Mouse (Mus musculus): ENCODE data around the gene Pla2g4e. TPM values are rescaled to one million over a fixed set of nuclear protein-coding genes. Genes with fewer than 3 reads are reported as not detected.

Gene Pla2g4e
- total RNA-seq, 2 experiments from 2014 or later, result 19.4 to 22.3 TPM

GRCm38 (mm10) chr2:120171362-120171761, 73.8 kb downstream of the Pla2g4e start:
- TF ChIP-seq CTCF (IDR thresholded peaks at IDR 0.05), result no peak
- no peak for DNase-seq (ENCODE audit: extremely low spot score in 1 of 2, low spot score in 2 of 2)
- Histone ChIP-seq H3K4me3 (no peak overlapping the region), H3K27ac (no peak overlapping the region)
- intact Hi-C loops (cut with DNase I), result loop anchor here (5.0 kb wide), 2 partner anchors 76 to 199 kb away; partner anchors contain the start of genes Mapkbp1 and Pla2g4e

GRCm38 (mm10) chr2:120170726-120171125, 74.4 kb downstream of the Pla2g4e start:
- Histone ChIP-seq H3K27ac (no peak overlapping the region), H3K4me3 (no peak overlapping the region)
- TF ChIP-seq CTCF (IDR thresholded peaks at IDR 0.05), result peak; percentile 56
- intact Hi-C loops (cut with DNase I), result loop anchor here (1.0 to 5.0 kb wide), 3 partner anchors 77 to 198 kb away; partner anchors contain the start of genes Mapkbp1 and Pla2g4e
- DNase-seq (ENCODE audit: extremely low spot score in 1 of 2, low spot score in 2 of 2), result no peak

- intact Hi-C loops (cut with DNase I), result no loop called here
- Histone ChIP-seq H3K4me3 (no peak overlapping the region), H3K27ac (no peak overlapping the region)
- no peak for DNase-seq (ENCODE audit: extremely low spot score in 1 of 2, low spot score in 2 of 2)
- TF ChIP-seq CTCF (IDR thresholded peaks at IDR 0.05), result peak; percentile 55
These were observed 75.8 kb downstream of the Pla2g4e start for GRCm38 (mm10) chr2:120169382-120169781.

GRCm38 (mm10) chr2:120167763-120168162, 77.4 kb downstream of the Pla2g4e start:
- TF ChIP-seq CTCF (IDR thresholded peaks at IDR 0.05), result no peak
- Histone ChIP-seq H3K4me3 (no peak overlapping the region), H3K27ac (no peak overlapping the region)
- no peak for DNase-seq (ENCODE audit: extremely low spot score in 1 of 2, low spot score in 2 of 2)
- intact Hi-C loops (cut with DNase I), result no loop called here

- Histone ChIP-seq H3K27ac (no peak overlapping the region), H3K4me3 (no peak overlapping the region)
- DNase-seq (ENCODE audit: extremely low spot score in 1 of 2, low spot score in 2 of 2), result no peak
- intact Hi-C loops (cut with DNase I), result no loop called here
- TF ChIP-seq CTCF (IDR thresholded peaks at IDR 0.05), result no peak
These were observed 79.7 kb downstream of the Pla2g4e start for GRCm38 (mm10) chr2:120165474-120165873.

GRCm38 (mm10) chr2:120159434-120159833, 85.7 kb downstream of the Pla2g4e start:
- intact Hi-C loops (cut with DNase I), result no loop called here
- TF ChIP-seq CTCF (IDR thresholded peaks at IDR 0.05), result no peak
- H3K27ac ChIP-seq, result no peak overlapping the region
- no peak overlapping the region for H3K4me3 ChIP-seq
- no peak for DNase-seq (ENCODE audit: extremely low spot score in 1 of 2, low spot score in 2 of 2)

- no peak overlapping the region for H3K4me3 ChIP-seq
- intact Hi-C loops (cut with DNase I), result no loop called here
- TF ChIP-seq CTCF (IDR thresholded peaks at IDR 0.05), result no peak
- DNase-seq (ENCODE audit: extremely low spot score in 1 of 2, low spot score in 2 of 2), result no peak
- no peak overlapping the region for H3K27ac ChIP-seq
These were observed 86.3 kb downstream of the Pla2g4e start for GRCm38 (mm10) chr2:120158846-120159245.

GRCm38 (mm10) chr2:120158016-120158415, 87.1 kb downstream of the Pla2g4e start:
- no peak for TF ChIP-seq CTCF (IDR thresholded peaks at IDR 0.05)
- intact Hi-C loops (cut with DNase I), result no loop called here
- H3K4me3 ChIP-seq, result no peak overlapping the region
- DNase-seq (ENCODE audit: extremely low spot score in 1 of 2, low spot score in 2 of 2), result no peak
- no peak overlapping the region for H3K27ac ChIP-seq

- no peak for DNase-seq (ENCODE audit: extremely low spot score in 1 of 2, low spot score in 2 of 2)
- TF ChIP-seq CTCF (IDR thresholded peaks at IDR 0.05), result peak; percentile 21
- Histone ChIP-seq H3K27ac (no peak overlapping the region), H3K4me3 (no peak overlapping the region)
- intact Hi-C loops (cut with DNase I), result no loop called here
These were observed 87.5 kb downstream of the Pla2g4e start for GRCm38 (mm10) chr2:120157606-120158005.

- H3K27ac ChIP-seq, result peak within 1 kb of the TSS; percentile 45; the same call in 1 of the 2 replicates
- intact Hi-C loops (cut with DNase I), result loop anchor here (5.0 kb wide), 1 partner anchor 57 kb away; no protein-coding TSS in a partner anchor
- peak; percentile 98 to 99 for DNase-seq (ENCODE audit: extremely low spot score in 1 of 2, low spot score in 2 of 2)
- no peak for TF ChIP-seq CTCF (IDR thresholded peaks at IDR 0.05)
- H3K4me3 ChIP-seq, result peak within 1 kb of the TSS; percentile 70
These were observed 90.7 kb downstream of the Pla2g4e start, which contains the start of gene Ehd4 for GRCm38 (mm10) chr2:120154361-120154894. Gene Ehd4 (minus strand): TSS chr2:120154606.

- peak overlapping the region; percentile 45; the same call in 1 of the 2 replicates for H3K27ac ChIP-seq
- no peak for TF ChIP-seq CTCF (IDR thresholded peaks at IDR 0.05)
- peak overlapping the region; percentile 70 for H3K4me3 ChIP-seq
- DNase-seq (ENCODE audit: extremely low spot score in 1 of 2, low spot score in 2 of 2), result no peak
- intact Hi-C loops (cut with DNase I), result loop anchor here (5.0 kb wide), 1 partner anchor 56 kb away; no protein-coding TSS in a partner anchor
These were observed 91.4 kb downstream of the Pla2g4e start for GRCm38 (mm10) chr2:120153586-120154360.

- H3K4me3 ChIP-seq, result no peak overlapping the region
- no peak overlapping the region for H3K27ac ChIP-seq
- TF ChIP-seq CTCF (IDR thresholded peaks at IDR 0.05), result no peak
- intact Hi-C loops (cut with DNase I), result loop anchor here (5.0 kb wide), 1 partner anchor 53 kb away; no protein-coding TSS in a partner anchor
- no peak for DNase-seq (ENCODE audit: extremely low spot score in 1 of 2, low spot score in 2 of 2)
These were observed 94.6 kb downstream of the Pla2g4e start for GRCm38 (mm10) chr2:120150571-120150970.
